Mouse (Mus musculus): ENCODE results near the gene Plxnd1. TPM values are rescaled to one million over a fixed set of nuclear protein-coding genes. Genes with fewer than 3 reads are reported as not detected.
A peak's percentile ranks its signal among the peaks of the same experiment; 100 is the strongest.

The Plxnd1 gene
- polyA plus RNA-seq, 1 experiment from 2014 or later: 24.5 TPM

GRCm38 (mm10) chr6:115924829-115925228 is 70.0 kb downstream of the Plxnd1 start:
- Histone ChIP-seq H3K4me3 (no peak overlapping the region), H3K27ac (no peak overlapping the region), H3K4me1 (peaks cover 10% of the 10 kb centered on the region), H3K27me3 (no peaks in the 10 kb centered on the region), H3K9ac (no peak overlapping the region; the same call in 1 of the 2 replicates), H3K4me2 (replicated peaks) (no peak overlapping the region), H3K36me3 (peaks cover 3% of the 10 kb centered on the region; the same call in 1 of the 2 replicates), H3K9me3 (replicated peaks) (no peaks in the 10 kb centered on the region)
- WGBS: 57% methylated on average over 6 of the region's 6 CpGs
- no peak for ATAC-seq (ENCODE audit: low FRiP score)

DNA sequence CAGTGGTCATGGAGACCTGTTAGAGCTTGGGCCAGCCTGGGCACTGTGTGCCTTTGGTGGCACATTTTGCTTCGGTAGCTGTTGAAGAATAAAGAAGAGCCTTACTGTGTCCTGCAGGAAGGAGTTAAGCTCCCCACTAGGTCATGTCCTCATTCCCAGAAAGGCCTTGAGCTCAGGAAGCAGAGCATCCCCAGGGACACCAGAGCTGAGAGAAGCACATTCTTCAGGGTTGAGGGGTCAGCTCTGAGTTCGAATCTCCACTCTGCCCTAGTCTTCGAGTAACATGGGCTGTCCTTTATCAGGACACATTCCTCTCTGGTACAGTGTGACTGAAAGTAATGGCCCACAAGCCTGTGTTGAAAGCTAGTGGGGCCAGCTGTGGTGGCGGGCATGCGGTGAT is 74.9 kb downstream of the Plxnd1 start:
- Histone ChIP-seq H3K4me2 (replicated peaks) (no peak overlapping the region), H3K36me3 (peaks cover 19% of the 10 kb centered on the region; the same call in 1 of the 2 replicates), H3K9me3 (replicated peaks) (no peaks in the 10 kb centered on the region), H3K9ac (no peak overlapping the region), H3K4me1 (0 out of 2 replicates have a peak, but pooled peaks cover 3% of the 10 kb centered on the region), H3K27ac (no peak overlapping the region), H3K27me3 (no peaks in the 10 kb centered on the region), H3K4me3 (no peak overlapping the region)
- 88% methylated on average over 5 of the region's 5 CpGs for WGBS
- no peak for ATAC-seq (ENCODE audit: low FRiP score)

DNA sequence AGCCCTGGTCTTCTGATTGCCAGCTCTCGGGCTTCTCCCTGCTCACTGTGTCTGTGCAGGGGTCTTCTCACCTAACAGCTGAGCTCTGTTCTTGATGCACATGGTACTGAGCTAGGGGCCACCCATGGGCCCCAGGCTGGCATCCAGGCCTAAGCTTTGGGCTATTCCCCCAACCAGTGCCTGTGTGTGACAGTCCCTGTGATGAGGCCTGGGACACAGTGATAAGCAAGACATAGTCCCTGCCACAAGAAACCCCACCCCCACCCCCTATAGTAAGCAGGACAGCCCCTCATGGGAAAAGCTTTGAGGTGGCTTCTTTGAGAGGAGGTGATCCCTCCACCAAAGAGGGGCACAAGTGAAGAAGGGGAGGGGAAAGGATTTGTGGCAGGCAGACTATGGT is 76.2 kb downstream of the Plxnd1 start:
- H3K9ac ChIP-seq: no peak overlapping the region
- no peaks in the 10 kb centered on the region for H3K9me3 ChIP-seq (replicated peaks)
- H3K4me1 ChIP-seq: 0 out of 2 replicates have a peak, but pooled peaks cover 9% of the 10 kb centered on the region
- peaks cover 27% of the 10 kb centered on the region; the same call in 1 of the 2 replicates for H3K36me3 ChIP-seq
- H3K27me3 ChIP-seq: no peaks in the 10 kb centered on the region
- no peak overlapping the region for H3K4me3 ChIP-seq
- H3K27ac ChIP-seq: no peak overlapping the region
- ATAC-seq (ENCODE audit: low FRiP score): no peak
- H3K4me2 ChIP-seq (replicated peaks): no peak overlapping the region
- 86% methylated on average over 1 of the region's 1 CpGs for WGBS

DNA sequence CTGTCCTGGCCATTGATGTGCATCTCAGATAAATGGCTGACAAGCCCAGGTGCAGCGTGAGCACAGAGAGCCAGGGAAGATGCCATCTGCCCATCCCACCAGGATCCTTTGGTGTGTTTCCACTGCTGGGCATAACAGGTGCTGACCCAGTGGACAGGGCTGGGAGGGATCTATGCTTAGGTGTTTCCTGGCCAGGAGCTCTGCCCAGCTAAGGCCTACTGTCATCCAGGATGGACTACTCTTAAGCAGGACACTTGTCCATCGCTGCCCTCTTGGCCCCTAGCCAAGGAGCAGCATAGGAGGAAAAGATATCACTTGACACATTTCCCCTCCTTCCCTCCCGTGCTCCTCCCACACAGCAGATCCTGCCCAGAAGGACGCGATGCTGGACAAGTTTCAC is 78.2 kb downstream of the Plxnd1 start:
- H3K4me3 ChIP-seq: no peak overlapping the region
- H3K9me3 ChIP-seq (replicated peaks): no peaks in the 10 kb centered on the region
- H3K4me1 ChIP-seq: 0 out of 2 replicates have a peak, but pooled peaks cover 9% of the 10 kb centered on the region
- H3K36me3 ChIP-seq: peaks cover 31% of the 10 kb centered on the region; the same call in 1 of the 2 replicates
- no peak overlapping the region for H3K4me2 ChIP-seq (replicated peaks)
- H3K27ac ChIP-seq: no peak overlapping the region
- ATAC-seq (ENCODE audit: low FRiP score): no peak
- 88% methylated on average over 5 of the region's 5 CpGs for WGBS
- H3K27me3 ChIP-seq: no peaks in the 10 kb centered on the region
- no peak overlapping the region for H3K9ac ChIP-seq

GRCm38 (mm10) chr6:115915601-115916445 is 79.0 kb downstream of the Plxnd1 start:
- Histone ChIP-seq H3K9me3 (replicated peaks) (no peaks in the 10 kb centered on the region), H3K9ac (no peak overlapping the region), H3K27ac (no peak overlapping the region), H3K4me2 (replicated peaks) (no peak overlapping the region), H3K4me1 (0 out of 2 replicates have a peak, but pooled peaks cover 9% of the 10 kb centered on the region), H3K36me3 (peaks cover 31% of the 10 kb centered on the region; the same call in 1 of the 2 replicates), H3K4me3 (no peak overlapping the region), H3K27me3 (no peaks in the 10 kb centered on the region)
- 83% methylated on average over 17 of the region's 17 CpGs for WGBS
- no peak for ATAC-seq (ENCODE audit: low FRiP score)

- Histone ChIP-seq H3K27ac (peak overlapping the region; percentile 35; the same call in 1 of the 2 replicates), H3K27me3 (no peaks in the 10 kb centered on the region), H3K9ac (no peak overlapping the region), H3K36me3 (peaks cover 28% of the 10 kb centered on the region; the same call in 1 of the 2 replicates), H3K4me3 (no peak overlapping the region), H3K4me1 (0 out of 2 replicates have a peak, but pooled peaks cover 9% of the 10 kb centered on the region), H3K4me2 (replicated peaks) (no peak overlapping the region), H3K9me3 (replicated peaks) (no peaks in the 10 kb centered on the region)
- ATAC-seq (ENCODE audit: low FRiP score): no peak
- 80% methylated on average over 15 of the region's 15 CpGs for WGBS
Observed at GRCm38 (mm10) chr6:115914511-115915202, 80.1 kb downstream of the Plxnd1 start.

DNA sequence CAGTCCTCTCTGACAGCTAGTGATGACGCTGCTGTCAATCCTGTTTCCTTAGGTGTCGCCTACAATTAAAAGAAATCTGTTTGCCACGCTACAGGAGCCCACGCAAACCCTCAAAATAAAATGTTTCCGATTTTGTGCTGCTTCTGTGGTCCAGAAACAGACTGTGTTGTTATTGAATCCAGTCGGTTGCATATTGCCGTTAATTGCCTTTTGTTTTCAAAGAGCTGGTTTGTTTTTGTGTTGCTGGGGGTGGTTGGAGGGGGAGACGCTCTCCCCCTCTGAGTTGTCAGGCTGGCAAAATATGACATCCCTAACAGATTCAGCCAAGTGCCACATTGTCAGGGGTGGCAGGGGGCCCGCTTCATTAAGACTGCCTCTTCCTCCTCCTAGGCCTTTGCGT is 81.3 kb downstream of the Plxnd1 start:
- H3K36me3 ChIP-seq: peaks cover 28% of the 10 kb centered on the region; the same call in 1 of the 2 replicates
- 84% methylated on average over 10 of the region's 10 CpGs for WGBS
- no peak overlapping the region for H3K4me2 ChIP-seq (replicated peaks)
- no peak for ATAC-seq (ENCODE audit: low FRiP score)
- H3K27ac ChIP-seq: no peak overlapping the region
- H3K4me1 ChIP-seq: 0 out of 2 replicates have a peak, but pooled peaks cover 12% of the 10 kb centered on the region
- no peaks in the 10 kb centered on the region for H3K9me3 ChIP-seq (replicated peaks)
- H3K9ac ChIP-seq: no peak overlapping the region
- no peak overlapping the region for H3K4me3 ChIP-seq
- no peaks in the 10 kb centered on the region for H3K27me3 ChIP-seq

DNA sequence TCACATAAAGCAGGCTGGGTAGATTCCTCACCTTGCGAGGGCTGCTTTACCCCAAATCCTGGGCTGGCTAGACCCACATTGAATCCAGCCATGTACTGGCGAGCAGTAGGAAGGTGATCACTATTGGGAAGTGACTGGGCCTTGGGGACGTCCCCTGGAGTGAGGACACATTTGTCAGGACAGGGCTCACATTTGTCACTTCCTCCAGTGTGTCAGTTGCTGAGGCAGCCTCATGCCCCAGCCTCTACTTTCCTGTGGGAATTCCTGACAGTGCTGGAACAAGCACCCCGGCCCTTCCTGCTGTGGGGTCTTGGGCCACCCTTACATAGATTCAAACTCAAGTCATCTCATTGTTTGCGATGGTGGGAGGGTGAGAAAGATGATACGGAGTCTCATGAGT is 83.0 kb downstream of the Plxnd1 start:
- Histone ChIP-seq H3K27ac (no peak overlapping the region), H3K27me3 (no peaks in the 10 kb centered on the region), H3K9me3 (replicated peaks) (no peaks in the 10 kb centered on the region), H3K4me3 (no peak overlapping the region), H3K4me1 (0 out of 2 replicates have a peak, but pooled peaks cover 12% of the 10 kb centered on the region), H3K4me2 (replicated peaks) (no peak overlapping the region), H3K36me3 (peaks cover 29% of the 10 kb centered on the region; the same call in 1 of the 2 replicates), H3K9ac (no peak overlapping the region)
- 76% methylated on average over 6 of the region's 6 CpGs for WGBS
- ATAC-seq (ENCODE audit: low FRiP score): no peak

DNA sequence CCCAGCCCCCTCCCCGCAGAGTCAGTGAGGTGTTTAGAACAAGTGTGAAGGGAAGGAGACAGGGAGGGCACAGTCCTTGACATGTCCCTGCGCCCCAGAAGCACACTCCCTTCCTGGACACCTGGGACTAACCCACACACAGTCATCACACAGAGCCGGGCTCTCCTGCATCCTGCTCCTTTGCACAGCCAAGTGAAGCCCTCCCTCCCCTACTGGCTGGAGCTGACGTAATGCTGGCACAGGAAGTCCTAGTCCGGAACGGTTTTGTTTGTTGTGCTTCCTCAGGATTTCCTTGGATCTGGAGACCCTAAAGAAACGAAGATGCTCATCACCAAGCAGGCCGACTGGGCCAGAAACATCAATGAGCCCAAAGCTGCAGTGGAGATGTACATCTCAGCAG is 84.9 kb downstream of the Plxnd1 start:
- Histone ChIP-seq H3K9me3 (replicated peaks) (no peaks in the 10 kb centered on the region), H3K36me3 (peaks cover 36% of the 10 kb centered on the region), H3K4me3 (no peak overlapping the region), H3K4me1 (0 out of 2 replicates have a peak, but pooled peaks cover 12% of the 10 kb centered on the region), H3K27ac (no peak overlapping the region), H3K27me3 (no peaks in the 10 kb centered on the region), H3K9ac (no peak overlapping the region), H3K4me2 (replicated peaks) (no peak overlapping the region)
- WGBS: 65% methylated on average over 8 of the region's 8 CpGs
- ATAC-seq (ENCODE audit: low FRiP score): no peak

GRCm38 (mm10) chr6:115909052-115909451 is 85.8 kb downstream of the Plxnd1 start:
- Histone ChIP-seq H3K9ac (no peak overlapping the region), H3K4me3 (no peak overlapping the region), H3K27ac (no peak overlapping the region), H3K4me2 (replicated peaks) (no peak overlapping the region), H3K4me1 (0 out of 2 replicates have a peak, but pooled peaks cover 3% of the 10 kb centered on the region), H3K9me3 (replicated peaks) (no peaks in the 10 kb centered on the region), H3K27me3 (no peaks in the 10 kb centered on the region), H3K36me3 (peaks cover 38% of the 10 kb centered on the region)
- no peak for ATAC-seq (ENCODE audit: low FRiP score)
- WGBS: 53% methylated on average over 3 of the region's 3 CpGs

DNA sequence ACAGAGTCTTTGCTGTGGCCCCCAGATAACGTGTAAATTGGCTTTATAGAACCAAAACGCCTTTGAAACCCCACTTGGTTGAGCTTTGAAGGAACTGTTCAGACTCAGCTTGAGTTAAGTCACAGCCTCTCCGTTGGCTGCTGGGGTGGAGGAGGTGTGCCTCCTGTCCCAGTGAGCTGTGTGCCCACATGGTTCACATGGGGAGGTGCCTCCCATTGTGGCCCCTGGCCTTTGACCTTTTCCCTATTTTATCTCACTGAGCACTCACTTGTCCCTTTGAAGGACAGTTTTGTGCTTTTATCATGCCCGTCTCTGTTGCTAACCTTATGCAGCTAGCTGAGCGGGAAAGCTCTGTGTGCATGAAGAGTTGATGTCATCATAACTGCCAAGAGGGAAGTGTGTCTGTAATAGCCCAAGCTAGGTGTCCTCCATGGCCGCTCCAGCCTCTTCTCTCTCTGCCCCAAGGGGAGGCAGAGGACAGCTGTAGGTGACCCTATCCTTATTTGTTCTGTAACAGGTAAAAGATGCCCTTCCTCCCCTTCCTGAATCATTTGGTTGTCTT is 86.3 kb downstream of the Plxnd1 start:
- Histone ChIP-seq H3K27me3 (no peaks in the 10 kb centered on the region), H3K36me3 (peaks cover 37% of the 10 kb centered on the region), H3K4me3 (no peak overlapping the region), H3K9ac (no peak overlapping the region), H3K9me3 (replicated peaks) (no peaks in the 10 kb centered on the region), H3K4me2 (replicated peaks) (no peak overlapping the region), H3K27ac (no peak overlapping the region), H3K4me1 (0 out of 2 replicates have a peak, but pooled peaks cover 3% of the 10 kb centered on the region)
- ATAC-seq (ENCODE audit: low FRiP score): no peak
- WGBS: 37% methylated on average over 6 of the region's 6 CpGs

DNA sequence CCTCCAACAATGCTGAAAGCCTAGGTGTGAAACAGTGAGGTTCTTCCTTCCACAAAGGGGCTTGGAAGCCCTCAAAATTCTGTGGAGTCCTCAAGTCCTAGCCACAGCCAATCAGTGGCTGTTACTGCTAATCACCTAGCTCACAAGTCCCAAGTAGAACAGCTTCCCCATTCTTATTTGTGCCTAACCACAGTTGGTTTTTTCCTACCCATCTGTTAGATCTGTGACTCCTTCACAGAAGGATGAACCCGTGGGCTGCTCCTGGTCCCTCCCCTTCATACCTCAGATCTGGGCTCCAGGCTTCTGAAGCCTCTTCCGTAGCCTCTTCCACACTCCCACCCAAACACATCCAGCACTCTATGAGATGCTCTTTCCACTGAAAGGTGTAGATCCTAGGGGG is 87.9 kb downstream of the Plxnd1 start:
- H3K4me3 ChIP-seq: no peak overlapping the region
- no peaks in the 10 kb centered on the region for H3K9me3 ChIP-seq (replicated peaks)
- H3K9ac ChIP-seq: no peak overlapping the region
- no peak overlapping the region for H3K4me2 ChIP-seq (replicated peaks)
- H3K4me1 ChIP-seq: 0 out of 2 replicates have a peak, but pooled peaks cover 3% of the 10 kb centered on the region
- 80% methylated on average over 2 of the region's 2 CpGs for WGBS
- no peak overlapping the region for H3K27ac ChIP-seq
- peaks cover 34% of the 10 kb centered on the region for H3K36me3 ChIP-seq
- no peaks in the 10 kb centered on the region for H3K27me3 ChIP-seq
- no peak for ATAC-seq (ENCODE audit: low FRiP score)
